Mouse (Mus musculus) spleen, adult 2 months (tissue): ENCODE results near the gene Dynll1. TPM values are rescaled to one million over a fixed set of nuclear protein-coding genes. Genes with fewer than 3 reads are reported as not detected.
"Not testable (repeated sequence)": the region's sequence is repeated elsewhere in the genome, so short reads cannot be mapped to it uniquely, and the experiment has no call there.

ENCODE experiments used
- DNase-seq, 2 experiments: peaks; one replicate each; pipeline versions ENCODE4 v3.0.0 to v3.0.0-alpha.2; 2012 to 2021; ENCODE audit warnings: low spot score in 2 of 2, low read depth in 1 of 2
- H3K27ac ChIP-seq: fragments of 200-500 bp; 2 replicates; pipeline ENCODE4 v1.5.1; 2012; ENCODE audit warnings: low read length, inconsistent platforms; ENCODE audit not compliant: insufficient read depth
- H3K27me3 ChIP-seq: fragments of 200-500 bp; 2 replicates; pipeline ENCODE4 v1.6.1; 2012; ENCODE audit warnings: mild to moderate bottlenecking, moderate library complexity, low read length, inconsistent platforms; ENCODE audit not compliant: control insufficient read depth, insufficient read depth
- H3K36me3 ChIP-seq: fragments of 200-500 bp; 2 replicates; pipeline ENCODE4 v1.6.1; 2012; ENCODE audit warnings: mild to moderate bottlenecking, low read length, inconsistent platforms; ENCODE audit not compliant: control insufficient read depth, insufficient read depth
- H3K4me1 ChIP-seq: fragments of 200-500 bp; 2 replicates; pipeline ENCODE4 v1.6.1; 2011; ENCODE audit warnings: inconsistent platforms; ENCODE audit not compliant: control insufficient read depth, insufficient read depth, insufficient read length
- H3K4me3 ChIP-seq: fragments of 200-500 bp; 2 replicates; pipeline ENCODE4 v1.5.1; 2011; ENCODE audit warnings: mild to moderate bottlenecking, inconsistent platforms; ENCODE audit not compliant: insufficient read depth, insufficient read length; ENCODE audit errors: extremely low read depth
- CTCF ChIP-seq: fragments of 200-500 bp; IDR thresholded peaks from 2 replicates; pipeline ENCODE4 v1.5.1; 2011; ENCODE audit warnings: mild to moderate bottlenecking, inconsistent platforms; ENCODE audit not compliant: insufficient read depth, insufficient read length, insufficient replicate concordance; ENCODE audit errors: extremely low read depth
- POLR2A ChIP-seq: fragments of 200-500 bp; IDR thresholded peaks from 2 replicates; pipeline ENCODE4 v1.6.1; 2011; ENCODE audit warnings: low read depth, low read length, inconsistent platforms
- WGBS: fragments of 180-500 bp; shearing (Covaris S2); methylation state at CpG from one replicate; pipeline ENCODE4 v1.1.7; 2018; 5-methylcytosine and 5-hydroxymethylcytosine counted together
- polyA plus RNA-seq: library from polyadenylated mRNA; depleted of rRNA; stranded (reverse); fragments of >200 nt; gene quantifications from 2 replicates; pipeline ENCODE4 v1.2.3, GENCODE M21; 2012

The Dynll1 gene
- polyA plus RNA-seq, 1 experiment: 135 TPM

GRCm38 (mm10) chr5:115319004-115319940 is 18.5 kb upstream of the Dynll1 start:
- Histone ChIP-seq H3K4me3 (peak overlapping the region; percentile 57), H3K27ac (peak overlapping the region; percentile 48; the same call in 1 of the 2 replicates), H3K27me3 (0 out of 2 replicates have a peak, but pooled peaks cover 1% of the 10 kb centered on the region), H3K4me1 (peaks cover 6% of the 10 kb centered on the region; the same call in 1 of the 2 replicates), H3K36me3 (no peaks in the 10 kb centered on the region)
- 4% methylated on average over 22 of the region's 22 CpGs for WGBS
- no peak for DNase-seq
- 0 out of 2 replicates have a peak, but pooled peaks have one; percentile 1 for TF ChIP-seq CTCF
- TF ChIP-seq POLR2A: no peak

- no peak for DNase-seq
- no peaks in the 10 kb centered on the region for H3K36me3 ChIP-seq
- 35% methylated on average over 10 of the region's 10 CpGs for WGBS
- no peak overlapping the region for H3K4me3 ChIP-seq
- H3K27me3 ChIP-seq: 0 out of 2 replicates have a peak, but pooled peaks cover 1% of the 10 kb centered on the region
- TF ChIP-seq POLR2A (no peak), CTCF (no peak)
- peaks cover 6% of the 10 kb centered on the region; the same call in 1 of the 2 replicates for H3K4me1 ChIP-seq
- no peak overlapping the region for H3K27ac ChIP-seq
Observed at GRCm38 (mm10) chr5:115317645-115318328, 17.0 kb upstream of the Dynll1 start.

- WGBS: 53% methylated on average over 14 of the region's 14 CpGs
- no peak for TF ChIP-seq POLR2A
- TF ChIP-seq CTCF: no peak
- H3K4me3 ChIP-seq: no peak overlapping the region
- no peak for DNase-seq
- peaks cover 6% of the 10 kb centered on the region; the same call in 1 of the 2 replicates for H3K4me1 ChIP-seq
- no peak overlapping the region for H3K27ac ChIP-seq
- 0 out of 2 replicates have a peak, but pooled peaks cover 1% of the 10 kb centered on the region for H3K27me3 ChIP-seq
- no peaks in the 10 kb centered on the region for H3K36me3 ChIP-seq
Observed at GRCm38 (mm10) chr5:115316968-115317644, 16.3 kb upstream of the Dynll1 start.

- Histone ChIP-seq H3K27me3 (no peaks in the 10 kb centered on the region), H3K4me1 (no peaks in the 10 kb centered on the region; the same call in 1 of the 2 replicates), H3K36me3 (no peaks in the 10 kb centered on the region), H3K4me3 (no peak overlapping the region), H3K27ac (no peak overlapping the region)
- DNase-seq: no peak
- 63% methylated on average over 5 of the region's 5 CpGs for WGBS
- TF ChIP-seq POLR2A (no peak), CTCF (no peak)
Observed at GRCm38 (mm10) chr5:115313668-115313943, 12.8 kb upstream of the Dynll1 start.

GRCm38 (mm10) chr5:115312816-115313667 is 12.2 kb upstream of the Dynll1 start:
- Histone ChIP-seq H3K4me3 (no peak overlapping the region), H3K36me3 (no peaks in the 10 kb centered on the region), H3K4me1 (no peaks in the 10 kb centered on the region; the same call in 1 of the 2 replicates), H3K27ac (no peak overlapping the region), H3K27me3 (no peaks in the 10 kb centered on the region)
- no peak for DNase-seq
- TF ChIP-seq POLR2A (no peak), CTCF (no peak)
- 56% methylated on average over 10 of the region's 10 CpGs for WGBS

- Histone ChIP-seq H3K4me3 (no peak overlapping the region), H3K4me1 (no peaks in the 10 kb centered on the region; the same call in 1 of the 2 replicates), H3K27me3 (no peaks in the 10 kb centered on the region), H3K27ac (no peak overlapping the region), H3K36me3 (no peaks in the 10 kb centered on the region)
- WGBS: 70% methylated on average over 4 of the region's 4 CpGs
- no peak for DNase-seq
- TF ChIP-seq CTCF: no peak
- TF ChIP-seq POLR2A: no peak
Observed at GRCm38 (mm10) chr5:115312354-115312753, 11.6 kb upstream of the Dynll1 start.

- H3K4me1 ChIP-seq, H3K4me3 ChIP-seq, H3K27ac ChIP-seq, DNase-seq, H3K36me3 ChIP-seq, H3K27me3 ChIP-seq: not testable (repeated sequence)
- WGBS: 88% methylated on average over 7 of the region's 7 CpGs
Observed at GRCm38 (mm10) chr5:115302190-115302589, 1.4 kb upstream of the Dynll1 start.
